Mouse (Mus musculus): ENCODE results near the gene Crygn.
A peak's percentile ranks its signal among the peaks of the same experiment; 100 is the strongest.

GRCm38 (mm10) chr5:24800416-24800815 is 42.6 kb upstream of the Crygn start:
- TF ChIP-seq CTCF (IDR thresholded peaks at IDR 0.05; ENCODE audit: extremely low read depth, insufficient read length, insufficient replicate concordance, low read depth, low read length): peak; percentile 50; the same call in 1 of the 2 replicates
- TF ChIP-seq POLR2A (IDR thresholded peaks at IDR 0.05; ENCODE audit: low read depth, low read length): no peak

Measured in small intestine, adult 2 months (tissue).